Mouse (Mus musculus) neural tube, embryonic 10.5 days (tissue): Measurements from ENCODE around the gene Zfp609.
"Not testable (repeated sequence)": the region's sequence is repeated elsewhere in the genome, so short reads cannot be mapped to it uniquely, and the experiment has no call there.

Experiments used
- DNase-seq: peaks from one replicate; pipeline ENCODE4 v3.0.0-alpha.2; 2017; ENCODE audit warnings: low spot score; ENCODE audit errors: extremely low spot score

The Zfp609 gene

DNA sequence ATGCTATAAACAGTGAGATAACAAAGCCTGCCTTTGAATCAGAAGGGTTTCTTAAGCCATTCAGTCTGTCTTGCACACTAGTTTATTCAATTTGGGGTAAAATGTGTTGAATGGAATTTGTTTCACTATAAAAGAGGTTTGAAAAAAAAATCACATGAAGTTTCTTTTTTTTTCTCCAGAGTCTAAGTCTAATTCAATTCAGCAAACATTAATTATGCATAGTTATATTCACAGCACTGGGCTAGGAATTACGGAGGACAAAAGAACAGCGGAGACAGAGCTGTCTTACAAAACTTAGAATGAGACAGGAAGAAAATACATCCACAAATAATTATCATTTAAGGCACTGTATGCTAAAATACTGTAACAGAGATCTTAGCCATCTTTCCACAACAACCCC, 9.0 kb downstream of the Zfp609 start:
- no peak for DNase-seq

DNA sequence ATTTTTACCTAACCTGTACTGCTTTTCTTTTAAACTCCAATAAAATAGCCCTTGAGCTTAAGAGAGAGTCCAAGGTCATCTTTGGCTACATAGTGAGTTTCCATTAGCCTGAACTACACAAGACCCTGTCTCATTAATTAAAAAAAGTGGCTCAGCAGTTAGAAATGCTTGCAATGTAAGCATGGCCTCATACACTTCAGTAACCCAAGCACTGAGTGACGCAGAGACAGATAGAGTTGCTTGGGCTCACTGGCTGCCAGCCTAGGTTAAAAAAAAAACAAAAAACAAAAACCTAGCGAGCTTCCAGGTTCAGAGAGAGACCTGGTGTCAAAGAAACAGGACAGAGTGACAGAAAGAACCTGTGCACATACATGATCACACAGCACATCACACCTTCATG, 14.5 kb downstream of the Zfp609 start:
- DNase-seq: no peak

DNA sequence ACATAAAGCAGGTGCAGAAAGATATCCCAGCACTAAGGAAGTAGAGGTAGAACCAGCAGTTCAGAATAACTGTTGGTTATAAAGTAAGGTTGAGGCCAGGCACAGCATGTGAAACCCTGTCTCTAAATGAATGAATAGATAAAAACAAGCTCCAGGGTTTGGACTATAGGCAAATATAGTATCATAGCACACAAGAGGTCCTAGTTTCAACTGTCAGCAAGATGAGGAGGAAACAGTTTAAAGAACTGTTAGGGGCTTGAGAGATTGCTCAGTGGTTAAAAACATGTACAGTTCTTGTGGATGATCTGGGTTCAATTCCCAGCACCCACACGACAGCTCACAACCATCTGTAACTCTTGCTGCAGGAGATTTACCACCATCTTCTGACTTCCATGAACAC, 15.6 kb downstream of the Zfp609 start:
- DNase-seq: no peak

GRCm38 (mm10) chr9:65807818-65808217, 19.5 kb downstream of the Zfp609 start:
- DNase-seq: no peak

DNA sequence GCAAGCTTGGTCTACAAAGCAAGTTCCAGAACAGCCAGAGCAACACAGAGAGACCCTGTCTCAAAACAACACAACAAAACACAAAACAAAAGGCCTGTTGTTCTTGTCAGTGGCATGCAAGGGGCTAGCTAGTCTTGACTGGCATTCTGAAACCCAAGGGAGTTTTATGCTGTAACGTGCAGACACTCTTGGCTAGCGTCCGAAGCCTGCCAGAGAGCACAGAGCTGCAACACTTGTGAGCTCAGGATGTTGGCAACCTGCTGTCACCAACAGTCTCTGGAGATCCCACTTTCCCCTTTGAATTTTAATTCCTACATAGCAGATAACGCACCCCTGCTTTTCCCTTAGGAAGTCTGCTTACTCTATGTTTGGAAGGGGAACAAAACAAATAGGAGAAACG, 20.1 kb downstream of the Zfp609 start:
- DNase-seq: no peak

DNA sequence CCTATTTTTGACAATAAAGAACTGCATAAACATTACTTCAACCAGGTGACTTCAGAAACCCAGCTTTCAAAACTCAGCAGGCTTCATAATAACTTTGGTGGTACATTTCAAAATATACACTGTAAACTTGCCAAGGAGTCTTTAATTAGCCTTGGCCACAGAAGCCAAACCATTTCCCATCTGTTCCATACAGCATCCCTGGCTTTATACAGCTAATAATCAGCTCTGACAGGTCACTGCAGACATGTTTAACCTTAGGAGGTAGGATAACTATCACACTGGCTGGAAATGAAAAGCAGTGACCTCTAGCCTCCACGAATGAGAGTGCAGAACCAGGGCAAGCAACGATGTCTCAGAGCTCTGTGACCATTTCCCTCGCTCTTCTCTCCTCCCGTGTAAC, 27.6 kb downstream of the Zfp609 start:
- DNase-seq: no peak

- no peak for DNase-seq
Measured at GRCm38 (mm10) chr9:65795651-65796050, 31.7 kb downstream of the Zfp609 start.

GRCm38 (mm10) chr9:65794313-65794712, 33.1 kb downstream of the Zfp609 start:
- DNase-seq: no peak

- no peak for DNase-seq
Measured at GRCm38 (mm10) chr9:65793506-65793905, 33.9 kb downstream of the Zfp609 start.

- no peak for DNase-seq
Measured at GRCm38 (mm10) chr9:65793086-65793485, 34.3 kb downstream of the Zfp609 start.

- no peak for DNase-seq
Measured at GRCm38 (mm10) chr9:65791846-65792245, 35.5 kb downstream of the Zfp609 start.

- DNase-seq: no peak
Measured at GRCm38 (mm10) chr9:65791106-65791505, 36.3 kb downstream of the Zfp609 start.

DNA sequence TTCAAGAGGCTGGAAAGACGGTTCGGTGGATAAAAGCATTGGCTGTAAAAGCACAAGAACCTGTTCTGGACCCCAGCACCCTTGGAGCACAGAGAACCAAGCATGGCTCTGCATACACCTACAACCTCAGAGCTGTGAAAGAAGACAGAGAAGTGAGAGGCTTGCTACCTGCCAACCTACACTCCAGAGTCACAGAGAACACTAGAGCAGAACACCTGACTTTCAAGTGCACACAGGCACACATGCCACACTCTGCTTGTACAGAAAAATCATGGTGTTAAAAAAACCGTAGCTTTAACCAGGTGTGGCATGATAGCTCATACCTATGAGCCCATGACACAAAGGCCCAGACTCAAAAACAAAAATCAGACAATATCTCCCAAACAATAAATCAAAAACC, 37.6 kb downstream of the Zfp609 start:
- no peak for DNase-seq

GRCm38 (mm10) chr9:65788556-65788955, 38.8 kb downstream of the Zfp609 start:
- no peak for DNase-seq

GRCm38 (mm10) chr9:65787829-65788344, 39.5 kb downstream of the Zfp609 start:
- DNase-seq: no peak

DNA sequence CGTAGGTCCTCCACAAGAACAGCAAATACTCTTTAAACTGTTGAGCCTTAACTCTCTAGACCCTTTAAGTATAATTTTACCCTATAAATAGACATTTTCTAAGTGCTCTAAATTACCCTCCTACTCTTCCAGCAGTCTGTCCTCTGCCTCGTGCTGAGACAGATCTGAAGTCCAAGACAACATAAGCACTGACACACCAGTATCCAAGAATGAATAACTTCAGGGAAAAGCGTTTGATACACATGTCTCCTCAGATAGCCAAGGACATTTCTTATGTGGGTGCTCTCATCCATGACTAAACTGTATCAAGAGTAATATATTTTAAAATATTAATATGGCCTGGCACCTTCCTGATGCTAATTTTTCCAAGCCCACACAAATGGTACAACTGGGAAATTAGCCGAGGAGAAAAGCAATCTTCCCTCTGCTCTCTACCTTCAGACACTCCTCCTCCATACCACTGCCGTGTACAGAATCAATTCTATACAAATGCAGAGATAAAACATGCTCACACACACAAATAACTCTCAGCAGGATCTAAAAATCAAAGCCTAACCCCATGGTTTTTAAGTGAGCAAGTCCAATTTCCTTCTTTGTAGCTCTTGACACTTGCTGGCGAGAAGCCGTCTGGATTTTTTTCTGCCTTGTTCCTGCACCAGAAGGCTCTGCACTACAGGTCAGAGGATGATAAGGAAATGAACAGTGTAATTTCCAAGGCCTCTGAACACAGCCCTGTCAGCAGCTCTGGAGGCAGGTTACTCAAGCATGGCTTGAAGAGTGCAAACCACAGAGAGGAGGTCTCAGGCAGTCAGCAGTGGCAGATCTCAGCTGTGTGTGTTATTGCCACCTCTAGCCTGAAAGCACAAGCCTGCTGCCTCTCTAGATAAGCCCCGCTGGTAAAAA, 40.2 kb downstream of the Zfp609 start:
- DNase-seq: no peak

DNA sequence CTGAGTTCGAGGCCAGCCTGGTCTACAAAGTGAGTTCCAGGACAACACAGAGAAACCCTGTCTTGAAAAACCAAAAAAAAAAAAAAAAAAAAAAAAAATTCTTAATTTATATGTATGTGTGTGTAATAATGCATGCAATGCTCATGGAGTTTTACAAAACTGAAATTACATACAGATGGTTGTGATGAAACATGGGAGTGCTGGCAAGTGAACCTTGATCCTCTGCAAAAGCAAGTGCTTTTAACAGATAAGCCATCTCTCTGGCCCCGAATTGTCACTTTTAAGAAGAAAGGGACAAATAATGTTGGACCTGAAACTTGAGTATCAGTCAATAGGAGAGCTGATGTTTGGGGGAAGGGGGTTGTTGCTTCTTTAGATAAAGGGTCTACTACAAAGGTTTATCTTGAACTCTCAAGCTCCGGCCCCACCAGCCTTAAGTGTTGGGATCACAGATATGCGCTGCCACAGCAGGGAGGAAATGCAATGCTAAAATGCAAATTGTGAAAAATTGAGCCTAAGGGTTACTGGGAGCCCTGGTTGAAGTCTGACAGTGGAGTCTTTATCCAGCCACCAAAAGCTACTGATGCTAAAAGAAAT, 41.5 kb downstream of the Zfp609 start:
- DNase-seq: no peak

GRCm38 (mm10) chr9:65779619-65780018, 47.7 kb downstream of the Zfp609 start:
- not testable (repeated sequence) for DNase-seq

GRCm38 (mm10) chr9:65776874-65777432, 50.4 kb downstream of the Zfp609 start:
- DNase-seq: no peak

- DNase-seq: no peak
Measured at GRCm38 (mm10) chr9:65776137-65776872, 51.1 kb downstream of the Zfp609 start.

- DNase-seq: no peak
Measured at GRCm38 (mm10) chr9:65773783-65774182, 53.6 kb downstream of the Zfp609 start.
